Mouse (Mus musculus) heart, adult 2 months (tissue): ENCODE measurements at regions not wholly inside any gene's neighbourhood (a gene's known extent, or its start where the extent isn't known, plus 50 kb on each side); places are given as distances from the start of the nearest gene placed in this dataset.

ENCODE experiments used
- CTCF ChIP-seq: fragments of 200-600 bp; IDR thresholded peaks from 2 replicates; pipeline ENCODE4 v1.8.1; 2022; ENCODE audit warnings: antibody characterized with exemption, mild to moderate bottlenecking, moderate library complexity
- EP300 ChIP-seq: fragments of 200-500 bp; IDR thresholded peaks from 2 replicates; pipeline ENCODE4 v1.6.1; 2011; ENCODE audit warnings: low read depth, low read length, control low read depth; ENCODE audit not compliant: insufficient read depth
- POLR2A ChIP-seq: fragments of 200-500 bp; IDR thresholded peaks from 2 replicates; pipeline ENCODE4 v1.6.1; 2011; ENCODE audit warnings: mild to moderate bottlenecking, low read depth, low read length, control low read depth; ENCODE audit not compliant: insufficient read depth

GRCm38 (mm10) chr8:90454130-90454529 lies 106.0 kb upstream of the Tox3 start:
- TF ChIP-seq EP300 (no peak), CTCF (no peak), POLR2A (no peak)
